Mouse (Mus musculus): Measurements from ENCODE around the gene Arfrp1. TPM values are rescaled to one million over a fixed set of nuclear protein-coding genes. Genes with fewer than 3 reads are reported as not detected.

Arfrp1 gene
- polyA plus RNA-seq, 1 experiment from 2014 or later: 88.4 TPM

DNA sequence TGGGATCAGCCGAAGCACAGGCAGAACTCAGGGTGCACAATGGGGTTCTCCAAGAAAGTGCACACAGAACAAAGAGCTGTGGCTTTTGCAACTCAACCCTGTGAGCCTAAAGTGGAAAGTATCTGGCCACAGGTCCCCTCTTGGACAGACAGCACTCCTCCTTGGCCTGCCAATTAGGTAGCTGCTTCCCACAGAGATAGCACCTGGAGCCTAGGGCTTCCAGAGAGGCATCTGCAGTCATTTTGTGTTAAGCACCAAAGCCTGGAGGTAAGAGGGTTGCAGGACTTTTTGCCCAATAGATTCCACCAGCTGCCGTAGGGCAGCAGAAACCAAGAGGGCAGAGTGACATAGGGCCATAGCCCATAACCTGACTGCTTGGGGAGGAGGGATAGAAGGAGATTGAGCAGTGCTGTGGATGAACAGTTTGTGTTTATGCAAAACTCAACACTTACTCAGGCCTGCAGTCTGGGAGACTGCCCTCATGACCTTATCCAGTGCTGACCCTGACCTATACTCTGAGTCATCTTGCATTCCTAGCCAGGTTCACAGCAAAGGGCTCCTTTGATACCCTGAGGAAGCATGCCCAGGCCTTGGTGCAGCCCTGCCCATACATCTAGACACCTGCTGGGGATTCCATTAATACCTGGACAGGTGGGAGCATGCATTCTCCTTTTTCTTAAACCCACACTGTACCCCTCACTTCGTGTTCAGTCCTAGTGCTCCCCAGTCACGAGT, 25.1 kb upstream of the Arfrp1 start:
- Histone ChIP-seq H3K9ac (peak overlapping the region; percentile 29; the same call in 1 of the 2 replicates), H3K9me3 (no peaks in the 10 kb centered on the region), H3K4me1 (replicated peaks) (no peaks in the 10 kb centered on the region; the same call in 1 of the 2 replicates), H3K27ac (no peak overlapping the region), H3K27me3 (no peaks in the 10 kb centered on the region), H3K4me2 (no peak overlapping the region), H3K36me3 (peaks cover 53% of the 10 kb centered on the region), H3K4me3 (no peak overlapping the region)
- WGBS: 85% methylated on average over 4 of the region's 4 CpGs
- no peak for ATAC-seq (ENCODE audit: low FRiP score)

DNA sequence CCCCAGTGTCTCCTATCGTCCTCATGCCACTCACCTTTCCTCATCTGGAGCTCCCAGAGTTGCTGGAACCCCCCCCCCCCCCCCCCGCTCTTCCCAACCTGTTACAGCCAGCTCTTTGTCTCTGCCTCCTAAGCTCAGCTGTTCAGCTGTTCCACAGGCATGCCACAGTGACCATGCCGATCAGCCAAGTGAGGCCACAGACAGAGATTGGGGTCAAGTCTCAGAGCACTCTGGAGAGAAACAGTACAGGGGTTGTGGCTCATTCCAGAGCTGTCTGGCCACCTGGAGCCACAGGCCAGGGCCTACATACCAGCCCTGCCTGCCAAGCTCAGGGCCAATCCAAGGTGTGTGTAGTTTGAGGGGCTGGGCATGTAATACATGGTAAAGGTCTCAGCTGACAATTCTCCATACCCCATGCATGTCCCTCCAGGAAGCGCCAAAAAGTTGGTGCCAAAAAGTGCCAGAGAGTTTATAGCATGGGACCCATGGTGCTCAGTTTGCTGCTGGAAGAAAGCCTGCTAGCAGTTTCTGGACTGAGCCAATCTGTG, 21.5 kb upstream of the Arfrp1 start:
- Histone ChIP-seq H3K36me3 (peaks cover 73% of the 10 kb centered on the region), H3K9me3 (no peaks in the 10 kb centered on the region), H3K27me3 (no peaks in the 10 kb centered on the region), H3K4me3 (no peak overlapping the region), H3K27ac (no peak overlapping the region), H3K4me1 (replicated peaks) (no peaks in the 10 kb centered on the region; the same call in 1 of the 2 replicates), H3K9ac (no peak overlapping the region), H3K4me2 (no peak overlapping the region)
- 75% methylated on average over 4 of the region's 4 CpGs for WGBS
- no peak for ATAC-seq (ENCODE audit: low FRiP score)

DNA sequence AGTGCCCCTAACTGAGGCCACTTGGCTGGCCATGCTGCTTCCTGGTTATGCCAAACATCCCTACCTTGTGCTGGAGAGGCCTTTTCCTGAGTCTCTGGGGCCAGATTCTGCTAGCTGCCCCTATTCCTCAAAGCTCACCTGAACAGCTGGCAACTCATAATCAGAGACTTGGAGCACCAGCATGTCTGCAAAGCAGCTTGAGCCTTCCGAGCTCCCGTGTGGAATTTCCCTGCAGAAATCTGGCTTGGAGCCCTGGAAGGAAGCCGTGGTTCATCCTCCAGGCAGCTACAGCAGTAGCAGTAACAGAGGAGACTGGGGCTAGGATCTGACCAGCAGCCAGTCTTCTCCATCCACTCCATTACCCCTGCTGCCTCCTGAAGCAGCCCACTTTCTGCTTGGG, 20.7 kb upstream of the Arfrp1 start:
- Histone ChIP-seq H3K27me3 (no peaks in the 10 kb centered on the region), H3K4me2 (no peak overlapping the region), H3K9ac (no peak overlapping the region), H3K36me3 (peaks cover 73% of the 10 kb centered on the region), H3K9me3 (no peaks in the 10 kb centered on the region), H3K27ac (peak overlapping the region; percentile 18; the same call in 1 of the 2 replicates), H3K4me3 (no peak overlapping the region), H3K4me1 (replicated peaks) (no peaks in the 10 kb centered on the region; the same call in 1 of the 2 replicates)
- 85% methylated on average over 3 of the region's 3 CpGs for WGBS
- no peak for ATAC-seq (ENCODE audit: low FRiP score)

DNA sequence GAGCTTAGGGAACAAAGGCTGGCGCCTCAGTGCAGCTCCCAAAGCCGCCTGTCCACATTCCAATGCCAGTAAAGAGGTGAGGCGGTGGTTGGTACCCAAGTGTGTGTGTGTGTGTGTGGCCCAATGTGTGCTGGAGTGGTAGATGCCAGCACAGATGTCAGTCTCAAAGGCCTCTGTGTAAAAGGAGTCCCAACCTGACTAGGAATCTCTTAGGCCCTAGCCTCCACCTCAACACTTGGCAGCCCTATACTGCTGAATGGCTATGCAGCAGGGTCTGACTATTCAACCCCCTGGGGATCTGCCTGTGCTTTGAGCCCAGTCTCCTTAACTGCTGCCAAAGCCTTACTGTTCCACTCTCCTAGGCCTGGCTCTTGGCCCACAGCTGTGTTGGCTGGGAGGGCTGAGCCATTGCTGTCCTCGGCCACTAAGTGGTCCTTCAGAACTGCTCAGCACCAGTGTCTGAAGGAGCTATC, 19.8 kb upstream of the Arfrp1 start:
- ATAC-seq (ENCODE audit: low FRiP score): 0 out of 2 replicates have a peak, but pooled peaks have one; percentile 18
- Histone ChIP-seq H3K27ac (no peak overlapping the region; the same call in 1 of the 2 replicates), H3K4me2 (no peak overlapping the region), H3K9me3 (no peaks in the 10 kb centered on the region), H3K4me3 (no peak overlapping the region), H3K9ac (no peak overlapping the region), H3K4me1 (replicated peaks) (no peaks in the 10 kb centered on the region; the same call in 1 of the 2 replicates), H3K36me3 (peaks cover 73% of the 10 kb centered on the region), H3K27me3 (no peaks in the 10 kb centered on the region)
- WGBS: 84% methylated on average over 4 of the region's 4 CpGs

DNA sequence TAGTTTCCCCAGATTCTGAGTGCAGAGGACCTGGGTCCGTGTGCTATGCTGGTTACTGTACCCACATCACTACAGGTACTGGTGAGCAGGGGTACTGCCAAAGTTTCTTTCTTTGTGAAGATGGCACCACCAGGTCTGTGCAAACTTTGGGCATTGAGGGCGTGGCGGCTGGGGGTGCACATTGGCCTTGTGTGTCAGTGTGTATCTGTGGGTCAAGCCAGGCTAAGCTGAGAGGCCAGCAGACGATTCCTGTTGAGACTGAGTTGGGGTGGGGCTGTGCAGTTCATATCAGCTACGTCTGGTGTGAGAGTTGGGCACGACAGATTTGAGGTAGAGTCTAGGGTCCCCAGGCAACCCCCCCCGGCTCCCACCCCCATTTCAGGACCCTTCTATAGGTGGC, 19.3 kb upstream of the Arfrp1 start:
- Histone ChIP-seq H3K9me3 (no peaks in the 10 kb centered on the region), H3K4me3 (no peak overlapping the region), H3K4me1 (replicated peaks) (no peaks in the 10 kb centered on the region; the same call in 1 of the 2 replicates), H3K9ac (no peak overlapping the region), H3K27me3 (no peaks in the 10 kb centered on the region), H3K36me3 (peaks cover 76% of the 10 kb centered on the region), H3K4me2 (no peak overlapping the region), H3K27ac (no peak overlapping the region; the same call in 1 of the 2 replicates)
- WGBS: 91% methylated on average over 7 of the region's 7 CpGs
- no peak for ATAC-seq (ENCODE audit: low FRiP score)

DNA sequence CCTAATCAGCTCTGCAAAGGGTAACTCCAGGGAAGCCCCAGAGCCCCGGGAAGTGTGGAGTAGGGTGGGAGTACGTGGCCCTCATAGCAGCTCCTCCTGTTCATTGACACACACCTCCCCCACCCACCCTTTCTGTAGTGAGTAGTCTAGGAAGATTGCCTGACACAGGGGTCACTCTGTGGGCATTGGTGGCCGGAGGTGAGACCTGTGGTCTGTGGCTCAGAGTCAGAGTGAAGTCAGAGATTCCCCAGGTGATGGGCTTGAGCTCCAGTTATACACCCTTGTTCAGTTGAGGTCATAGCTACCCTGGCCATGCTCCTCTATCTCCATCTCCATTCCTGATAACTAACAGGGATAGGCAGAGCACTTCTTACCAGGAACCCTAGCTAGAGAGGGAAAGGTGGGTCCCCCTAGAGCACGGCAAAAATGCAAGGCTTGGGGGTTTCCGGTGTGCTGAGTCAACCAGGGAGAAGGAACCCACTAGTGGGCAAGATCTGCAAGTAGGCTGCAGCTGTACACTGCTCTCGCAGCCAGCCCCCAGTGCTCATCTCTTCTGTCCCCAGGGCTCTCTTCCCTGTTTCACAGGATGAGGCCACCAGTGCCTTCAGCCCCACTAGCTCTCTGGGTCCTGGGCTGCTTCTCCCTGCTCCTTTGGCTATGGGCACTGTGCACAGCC, 16.6 kb upstream of the Arfrp1 start:
- H3K4me3 ChIP-seq: no peak overlapping the region
- 92% methylated on average over 6 of the region's 6 CpGs for WGBS
- no peaks in the 10 kb centered on the region for H3K27me3 ChIP-seq
- no peaks in the 10 kb centered on the region; the same call in 1 of the 2 replicates for H3K4me1 ChIP-seq (replicated peaks)
- no peak for ATAC-seq (ENCODE audit: low FRiP score)
- no peak overlapping the region for H3K27ac ChIP-seq
- no peak overlapping the region for H3K9ac ChIP-seq
- no peaks in the 10 kb centered on the region for H3K9me3 ChIP-seq
- peaks cover 84% of the 10 kb centered on the region for H3K36me3 ChIP-seq
- no peak overlapping the region for H3K4me2 ChIP-seq

DNA sequence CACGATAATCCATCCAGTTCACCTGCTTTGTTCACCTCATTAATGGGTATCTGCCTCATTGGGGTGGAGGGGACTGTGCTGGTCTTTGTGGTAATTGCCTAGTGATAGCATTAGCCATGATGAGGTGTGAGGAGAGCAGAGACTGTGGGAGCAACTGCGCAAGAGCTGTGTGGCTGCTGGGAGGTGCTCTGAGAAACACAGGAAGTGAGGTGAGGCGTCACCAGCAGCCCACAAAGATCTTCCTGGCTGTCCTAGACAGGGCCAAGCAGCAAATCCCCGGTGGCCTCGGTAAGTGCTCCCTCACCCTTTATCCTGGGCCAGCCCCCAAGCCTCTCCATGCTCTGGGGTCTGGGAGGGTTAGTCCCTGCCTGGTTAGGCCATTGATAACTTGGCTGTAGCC, 15.9 kb upstream of the Arfrp1 start:
- no peak overlapping the region for H3K4me2 ChIP-seq
- no peaks in the 10 kb centered on the region for H3K9me3 ChIP-seq
- H3K4me3 ChIP-seq: no peak overlapping the region
- 98% methylated on average over 5 of the region's 5 CpGs for WGBS
- peaks cover 77% of the 10 kb centered on the region for H3K36me3 ChIP-seq
- no peak for ATAC-seq (ENCODE audit: low FRiP score)
- H3K27ac ChIP-seq: no peak overlapping the region
- no peaks in the 10 kb centered on the region for H3K27me3 ChIP-seq
- no peak overlapping the region for H3K9ac ChIP-seq
- H3K4me1 ChIP-seq (replicated peaks): no peaks in the 10 kb centered on the region; the same call in 1 of the 2 replicates

DNA sequence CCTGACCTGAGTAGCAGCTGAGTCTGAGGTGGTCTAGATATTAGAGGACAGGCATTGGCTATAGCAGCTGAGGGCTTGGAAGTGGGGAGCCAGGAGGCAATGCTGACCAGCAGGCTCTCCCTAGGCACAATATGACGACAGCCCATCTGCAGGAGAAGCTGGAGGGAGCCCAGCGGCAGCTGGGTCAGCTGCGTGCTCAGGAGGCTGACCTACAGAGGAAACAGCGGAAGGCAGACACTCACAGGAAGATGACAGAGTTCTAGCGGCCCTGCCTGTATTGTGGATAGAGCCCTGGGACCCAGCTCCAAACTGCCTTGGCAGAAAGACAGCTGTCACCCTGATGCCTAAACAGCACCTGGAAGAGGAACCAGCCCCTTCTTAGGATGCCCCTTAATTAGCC, 15.0 kb upstream of the Arfrp1 start:
- Histone ChIP-seq H3K4me3 (no peak overlapping the region), H3K27me3 (no peaks in the 10 kb centered on the region), H3K27ac (no peak overlapping the region), H3K9ac (no peak overlapping the region), H3K36me3 (peaks cover 70% of the 10 kb centered on the region), H3K4me1 (replicated peaks) (no peaks in the 10 kb centered on the region), H3K9me3 (no peaks in the 10 kb centered on the region), H3K4me2 (no peak overlapping the region)
- 85% methylated on average over 5 of the region's 5 CpGs for WGBS
- no peak for ATAC-seq (ENCODE audit: low FRiP score)

DNA sequence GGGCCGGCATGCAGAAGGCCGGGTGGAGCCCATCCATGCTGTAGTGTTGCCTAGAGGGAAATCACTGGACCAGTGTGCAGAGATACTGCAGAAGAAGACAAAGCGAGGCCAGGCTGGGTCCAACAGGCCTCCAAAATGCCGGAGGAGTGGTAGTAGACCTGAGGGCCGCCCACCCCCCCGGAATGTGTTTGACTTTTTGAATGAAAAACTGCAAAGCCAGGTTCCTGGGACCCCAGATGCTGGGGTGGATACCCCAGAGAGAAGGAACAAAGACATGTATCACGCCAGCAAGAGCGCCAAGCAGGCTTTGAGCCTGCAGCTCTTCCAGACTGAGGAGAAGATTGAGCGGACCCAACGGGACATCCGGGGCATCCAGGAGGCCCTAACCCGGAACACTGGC, 14.6 kb upstream of the Arfrp1 start, which contains the start of gene Lime1:
TSS of gene Lime1 (plus strand) at position 301 of the 400 bp plus-strand sequence.
- no peaks in the 10 kb centered on the region for H3K27me3 ChIP-seq
- H3K4me2 ChIP-seq: no peak within 1 kb of the TSS
- H3K36me3 ChIP-seq: peaks cover 66% of the 10 kb centered on the region
- 94% methylated on average over 12 of the region's 12 CpGs for WGBS
- H3K9ac ChIP-seq: no peak within 1 kb of the TSS
- H3K27ac ChIP-seq: no peak within 1 kb of the TSS
- no peaks in the 10 kb centered on the region for H3K4me1 ChIP-seq (replicated peaks)
- no peaks in the 10 kb centered on the region for H3K9me3 ChIP-seq
- ATAC-seq (ENCODE audit: low FRiP score): no peak
- no peak within 1 kb of the TSS for H3K4me3 ChIP-seq

DNA sequence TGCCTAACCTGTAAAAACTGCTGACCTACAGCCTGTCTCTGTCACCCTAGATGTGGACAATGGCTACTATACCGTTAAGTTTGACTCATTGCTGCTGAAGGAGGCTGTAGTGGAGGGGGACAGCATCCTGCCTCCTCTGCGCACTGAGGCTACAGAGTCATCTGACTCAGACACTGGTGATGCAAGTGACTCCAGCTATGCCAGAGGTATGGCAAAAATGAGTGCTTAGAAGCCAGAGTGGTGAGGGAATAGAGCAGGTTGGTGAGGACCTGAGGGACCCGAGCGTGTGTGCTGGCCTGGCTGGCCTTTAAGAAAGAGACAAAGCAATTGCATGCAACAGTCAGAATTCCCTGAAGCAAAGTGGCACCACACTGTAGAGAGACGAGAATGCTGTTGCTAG, 13.5 kb upstream of the Arfrp1 start:
- no peak for ATAC-seq (ENCODE audit: low FRiP score)
- Histone ChIP-seq H3K9me3 (no peaks in the 10 kb centered on the region), H3K4me3 (no peak overlapping the region), H3K27me3 (no peaks in the 10 kb centered on the region), H3K4me2 (no peak overlapping the region), H3K36me3 (peaks cover 56% of the 10 kb centered on the region), H3K4me1 (replicated peaks) (no peaks in the 10 kb centered on the region), H3K9ac (no peak overlapping the region), H3K27ac (no peak overlapping the region)
- 97% methylated on average over 5 of the region's 5 CpGs for WGBS

DNA sequence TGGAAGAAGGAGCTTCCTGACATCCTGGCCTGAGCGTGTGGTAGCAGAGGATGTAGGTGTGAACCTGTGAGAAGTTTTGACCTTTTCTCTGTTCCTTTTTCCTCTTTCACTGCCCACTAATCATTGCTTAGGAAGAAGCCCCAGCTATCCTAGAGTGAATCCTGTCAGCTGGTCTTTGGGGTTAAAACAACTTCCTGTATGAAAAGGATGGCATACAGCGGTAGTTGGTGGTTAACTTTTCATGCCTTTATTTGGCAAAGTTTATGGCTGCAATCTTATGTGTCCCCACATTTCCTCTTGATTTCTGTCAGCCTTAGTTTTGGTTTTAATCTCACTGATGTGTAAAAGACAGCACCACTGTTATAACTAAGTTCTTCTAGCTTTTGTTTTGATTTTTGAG, 12.0 kb upstream of the Arfrp1 start:
- Histone ChIP-seq H3K4me2 (no peak overlapping the region), H3K4me1 (replicated peaks) (no peaks in the 10 kb centered on the region), H3K27me3 (no peaks in the 10 kb centered on the region), H3K36me3 (peaks cover 41% of the 10 kb centered on the region), H3K27ac (no peak overlapping the region), H3K9ac (no peak overlapping the region), H3K4me3 (no peak overlapping the region), H3K9me3 (no peaks in the 10 kb centered on the region)
- no peak for ATAC-seq (ENCODE audit: low FRiP score)
- 90% methylated on average over 2 of the region's 2 CpGs for WGBS

DNA sequence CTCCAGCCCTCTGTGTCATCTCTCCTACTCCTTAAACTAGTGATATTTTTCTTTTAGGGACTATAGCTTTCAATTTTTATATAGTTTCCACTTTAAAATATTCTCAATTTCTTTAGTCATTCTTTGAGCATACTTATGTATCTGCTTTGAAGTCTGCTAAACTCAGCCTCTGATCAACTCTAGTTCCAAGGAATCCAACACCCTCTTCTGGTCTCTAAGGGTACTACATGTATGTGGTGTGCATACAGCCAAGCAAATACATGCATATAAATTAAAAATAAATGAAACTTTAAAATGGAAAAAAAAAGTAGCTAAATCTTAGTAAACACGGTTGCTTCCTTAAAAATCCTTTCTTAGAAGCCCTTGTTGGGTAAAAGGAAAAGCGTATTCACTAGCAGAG, 10.6 kb upstream of the Arfrp1 start:
- H3K9me3 ChIP-seq: no peaks in the 10 kb centered on the region
- no peak overlapping the region for H3K4me3 ChIP-seq
- no peak overlapping the region for H3K4me2 ChIP-seq
- 95% methylated on average over 2 of the region's 2 CpGs for WGBS
- no peaks in the 10 kb centered on the region for H3K27me3 ChIP-seq
- ATAC-seq (ENCODE audit: low FRiP score): no peak
- no peak overlapping the region for H3K27ac ChIP-seq
- H3K9ac ChIP-seq: no peak overlapping the region
- no peaks in the 10 kb centered on the region for H3K4me1 ChIP-seq (replicated peaks)
- peaks cover 35% of the 10 kb centered on the region for H3K36me3 ChIP-seq
